Mouse (Mus musculus) C2C12 (cell line): ENCODE results near the gene Josd2. TPM values are rescaled to one million over a fixed set of nuclear protein-coding genes. Genes with fewer than 3 reads are reported as not detected.

ENCODE experiments used
- H3K27me3 ChIP-seq: one replicate; pipeline ENCODE4 v1.6.1; 2011; ENCODE audit not compliant: control insufficient read depth, insufficient read depth, insufficient read length
- H3K36me3 ChIP-seq: one replicate; pipeline ENCODE4 v1.6.1; 2011; ENCODE audit not compliant: control insufficient read depth, insufficient read depth
- H3K4me3 ChIP-seq: one replicate; pipeline ENCODE4 v1.5.1; 2011; ENCODE audit warnings: mild to moderate bottlenecking, control low read depth; ENCODE audit not compliant: poor library complexity, insufficient read depth, severe bottlenecking
- H3K79me2 ChIP-seq: one replicate; pipeline ENCODE4 v1.6.1; 2011; ENCODE audit not compliant: control insufficient read depth, insufficient read depth
- H3K79me3 ChIP-seq: one replicate; pipeline ENCODE4 v1.6.1; 2011; ENCODE audit warnings: low read depth, control low read depth
- H3ac ChIP-seq: one replicate; pipeline ENCODE3; 2011; ENCODE audit warnings: low read depth; ENCODE audit not compliant: control insufficient read depth, insufficient read length
- CEBPB ChIP-seq: IDR thresholded peaks from one replicate; pipeline ENCODE4 v1.6.1; 2011; ENCODE audit warnings: low read depth, mild to moderate bottlenecking, control low read depth, moderate library complexity
- CTCF ChIP-seq: IDR thresholded peaks from one replicate; pipeline ENCODE4 v1.5.1; 2011; ENCODE audit not compliant: control insufficient read depth, insufficient read depth, insufficient read length
- FOSL1 ChIP-seq: IDR thresholded peaks from one replicate; pipeline ENCODE4 v1.8.0; 2011; ENCODE audit warnings: mild to moderate bottlenecking, low read length; ENCODE audit not compliant: poor library complexity, insufficient read depth, severe bottlenecking
- MAX ChIP-seq: IDR thresholded peaks from one replicate; pipeline ENCODE4 v1.6.1; 2011; ENCODE audit warnings: mild to moderate bottlenecking, control low read depth
- MYOD1 ChIP-seq: IDR thresholded peaks from one replicate; pipeline ENCODE4 v1.6.1; 2011; ENCODE audit warnings: low read depth; ENCODE audit not compliant: control insufficient read depth, insufficient read length
- MYOG ChIP-seq: IDR thresholded peaks from one replicate; pipeline ENCODE4 v1.6.1; 2011; ENCODE audit not compliant: control insufficient read depth, insufficient read length; ENCODE audit errors: extremely low read depth
- USF1 ChIP-seq: IDR thresholded peaks from one replicate; pipeline ENCODE4 v1.6.1; 2011; ENCODE audit warnings: low read depth, mild to moderate bottlenecking, control low read depth, moderate library complexity
- polyA plus RNA-seq: library from polyadenylated mRNA; unstranded; fragments of >200 nt; fragmentation: generic; extraction: Trizol; gene quantifications from one replicate; pipeline ENCODE4 v1.2.1, GENCODE M21; 2012; ENCODE audit warnings: missing spikeins

Josd2 gene
- polyA plus RNA-seq, 1 experiment, result 77.5 TPM

- H3K4me3 ChIP-seq, result no peak overlapping the region
- H3K27me3 ChIP-seq, result peaks cover 56% of the 10 kb centered on the region
- no peaks in the 10 kb centered on the region for H3K79me3 ChIP-seq
- H3ac ChIP-seq, result no peak overlapping the region
- no peaks in the 10 kb centered on the region for H3K79me2 ChIP-seq
- no peaks in the 10 kb centered on the region for H3K36me3 ChIP-seq
- TF ChIP-seq USF1 (no peak), CEBPB (no peak), MAX (no peak), FOSL1 (no peak), MYOD1 (no peak)
Observed at GRCm38 (mm10) chr7:44463556-44464225, 4.1 kb upstream of the Josd2 start.

GRCm38 (mm10) chr7:44464511-44464910 is 3.3 kb upstream of the Josd2 start:
- H3K79me3 ChIP-seq, result no peaks in the 10 kb centered on the region
- H3K4me3 ChIP-seq, result no peak overlapping the region
- no peak for TF ChIP-seq FOSL1
- no peak for TF ChIP-seq CEBPB
- no peak for TF ChIP-seq MYOD1
- H3K79me2 ChIP-seq, result no peaks in the 10 kb centered on the region
- H3ac ChIP-seq, result no peak overlapping the region
- H3K36me3 ChIP-seq, result no peaks in the 10 kb centered on the region
- H3K27me3 ChIP-seq, result peaks cover 52% of the 10 kb centered on the region

- H3K4me3 ChIP-seq, result no peak within 1 kb of the TSS
- TF ChIP-seq MYOD1, result no peak
- TF ChIP-seq FOSL1, result no peak
- TF ChIP-seq MAX, result no peak
- no peak for TF ChIP-seq MYOG
- TF ChIP-seq CEBPB, result no peak
- TF ChIP-seq USF1, result no peak
- peaks cover 46% of the 10 kb centered on the region for H3K27me3 ChIP-seq
- H3K79me2 ChIP-seq, result no peaks in the 10 kb centered on the region
- H3K79me3 ChIP-seq, result no peaks in the 10 kb centered on the region
- H3ac ChIP-seq, result no peak within 1 kb of the TSS
- H3K36me3 ChIP-seq, result no peaks in the 10 kb centered on the region
Observed at GRCm38 (mm10) chr7:44465111-44465510, 2.7 kb upstream of the Josd2 start, which contains the start of gene Aspdh. Gene Aspdh, plus strand, starts transcription at chr7:44465391.

GRCm38 (mm10) chr7:44466006-44466887 is 1.5 kb upstream of the Josd2 start:
- no peaks in the 10 kb centered on the region for H3K79me2 ChIP-seq
- TF ChIP-seq USF1 (no peak), FOSL1 (no peak), MYOD1 (no peak), CEBPB (no peak), MYOG (no peak), CTCF (no peak), MAX (no peak)
- no peak overlapping the region for H3ac ChIP-seq
- no peaks in the 10 kb centered on the region for H3K79me3 ChIP-seq
- peaks cover 35% of the 10 kb centered on the region for H3K27me3 ChIP-seq
- no peaks in the 10 kb centered on the region for H3K36me3 ChIP-seq
- no peak overlapping the region for H3K4me3 ChIP-seq

- Histone ChIP-seq H3K4me3 (no peak overlapping the region), H3K36me3 (no peaks in the 10 kb centered on the region)
- no peak for TF ChIP-seq FOSL1
- TF ChIP-seq MYOD1, result no peak
- TF ChIP-seq MAX, result no peak
- no peak for TF ChIP-seq MYOG
- no peak for TF ChIP-seq USF1
- TF ChIP-seq CEBPB, result no peak
- no peak for TF ChIP-seq CTCF
Observed at GRCm38 (mm10) chr7:44466888-44467311, 880 bp upstream of the Josd2 start.

More at GRCm38 (mm10) chr7:44466888-44467311, 880 bp upstream of the Josd2 start:
- Histone ChIP-seq H3K27me3 (peaks cover 28% of the 10 kb centered on the region), H3K79me3 (no peaks in the 10 kb centered on the region), H3ac (no peak overlapping the region), H3K79me2 (no peaks in the 10 kb centered on the region)
